Mouse (Mus musculus) kidney, postnatal 14 days (tissue): ENCODE measurements around the gene Nebl.
A peak's percentile ranks its signal among the peaks of the same experiment; 100 is the strongest.

ENCODE experiments used
- DNase-seq: peaks from one replicate; pipeline ENCODE4 v3.0.0; 2022; ENCODE audit warnings: mixed read lengths

The Nebl gene

GRCm38 (mm10) chr2:17705426-17705825, 25.8 kb downstream of the Nebl start:
- no peak for DNase-seq

- DNase-seq, result no peak
Measured at GRCm38 (mm10) chr2:17703170-17703512, 28.1 kb downstream of the Nebl start.

- DNase-seq, result no peak
Measured at GRCm38 (mm10) chr2:17702481-17703169, 28.6 kb downstream of the Nebl start.

- DNase-seq, result no peak
Measured at GRCm38 (mm10) chr2:17698161-17699087, 32.8 kb downstream of the Nebl start.

GRCm38 (mm10) chr2:17692926-17693325, 38.3 kb downstream of the Nebl start:
- DNase-seq, result no peak

GRCm38 (mm10) chr2:17690264-17690663, 41.0 kb downstream of the Nebl start:
- DNase-seq, result no peak

GRCm38 (mm10) chr2:17687141-17687540, 44.1 kb downstream of the Nebl start:
- no peak for DNase-seq

- no peak for DNase-seq
Measured at GRCm38 (mm10) chr2:17683326-17684040, 47.8 kb downstream of the Nebl start.

- DNase-seq, result no peak
Measured at GRCm38 (mm10) chr2:17672156-17672555, 59.1 kb downstream of the Nebl start.

GRCm38 (mm10) chr2:17671566-17671965, 59.7 kb downstream of the Nebl start:
- no peak for DNase-seq

GRCm38 (mm10) chr2:17669953-17670352, 61.3 kb downstream of the Nebl start:
- no peak for DNase-seq

GRCm38 (mm10) chr2:17669000-17669399, 62.3 kb downstream of the Nebl start:
- no peak for DNase-seq

- no peak for DNase-seq
Measured at GRCm38 (mm10) chr2:17658176-17658575, 73.1 kb downstream of the Nebl start.

- peak; percentile 6 for DNase-seq
Measured at GRCm38 (mm10) chr2:17650147-17650834, 81.0 kb downstream of the Nebl start.

- DNase-seq, result no peak
Measured at GRCm38 (mm10) chr2:17649728-17650127, 81.5 kb downstream of the Nebl start.

- DNase-seq, result peak; percentile 62
Measured at GRCm38 (mm10) chr2:17644282-17645262, 86.7 kb downstream of the Nebl start.

- no peak for DNase-seq
Measured at GRCm38 (mm10) chr2:17643869-17644268, 87.4 kb downstream of the Nebl start.

- DNase-seq, result no peak
Measured at GRCm38 (mm10) chr2:17642770-17643169, 88.5 kb downstream of the Nebl start.

GRCm38 (mm10) chr2:17640861-17641260, 90.4 kb downstream of the Nebl start:
- DNase-seq, result no peak

GRCm38 (mm10) chr2:17638631-17639030, 92.6 kb downstream of the Nebl start:
- DNase-seq, result no peak

- DNase-seq, result peak; percentile 6
Measured at GRCm38 (mm10) chr2:17623931-17624330, 107.3 kb downstream of the Nebl start.

GRCm38 (mm10) chr2:17610259-17610658, 121.0 kb downstream of the Nebl start:
- peak; percentile 19 for DNase-seq
